Mouse (Mus musculus): ENCODE data around the gene Mkrn3.

- TF ChIP-seq GATA1 (IDR thresholded peaks at IDR 0.05; ENCODE audit: borderline replicate concordance, low read length) (no peak), FLI1 (IDR thresholded peaks at IDR 0.05; ENCODE audit: low read length) (no peak)
Measured at GRCm38 (mm10) chr7:62452353-62452752, 32.4 kb upstream of the Mkrn3 start.
